Mouse (Mus musculus): ENCODE measurements around the gene Git1. TPM values are rescaled to one million over a fixed set of nuclear protein-coding genes. Genes with fewer than 3 reads are reported as not detected.

Git1 gene
- polyA plus RNA-seq, 1 experiment from 2014 or later: 12.2 TPM

DNA sequence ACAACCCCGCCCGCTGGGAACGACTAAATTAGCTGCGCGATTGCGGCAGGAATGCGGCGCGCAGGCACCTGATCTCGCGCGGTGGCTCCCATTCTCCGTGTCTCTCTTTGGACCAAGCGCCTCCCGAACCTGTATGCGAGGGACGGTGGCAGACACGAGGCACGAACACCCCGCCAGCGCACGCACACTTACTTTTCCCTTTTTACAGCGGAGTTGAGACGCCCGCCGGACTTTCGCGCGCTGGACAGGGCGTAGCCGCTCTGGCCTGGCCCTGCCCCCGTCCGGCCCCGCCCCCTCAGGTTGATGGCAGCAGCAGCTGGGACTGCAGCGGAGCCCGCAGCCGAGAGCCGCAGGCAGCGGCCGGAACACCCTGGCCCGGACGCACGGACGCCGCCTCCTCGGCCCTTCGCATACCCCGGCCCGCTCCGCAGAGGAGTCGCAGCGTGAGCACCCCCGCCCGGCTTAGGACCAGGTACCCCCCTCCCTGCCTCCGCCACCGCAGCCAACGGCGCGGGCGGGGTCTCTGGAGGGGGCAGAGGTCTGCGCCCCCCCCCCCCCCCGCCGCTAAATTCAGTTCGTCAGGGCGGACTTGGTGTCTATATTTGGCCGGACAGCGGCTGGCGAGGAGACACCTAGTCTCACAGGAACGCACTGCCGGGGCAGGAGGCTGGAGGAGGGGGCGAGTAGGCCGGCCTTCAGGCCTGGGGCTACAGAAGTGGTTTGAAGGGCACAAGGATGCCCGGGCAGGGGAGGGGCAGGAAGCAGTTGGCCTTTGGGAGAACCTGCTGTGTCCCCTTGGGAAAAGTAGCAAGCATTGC, 30.9 kb upstream of the Git1 start, which contains the start of gene Coro6:
TSS of gene Coro6 (plus strand) at position 129 of the 818 bp plus-strand sequence.
- peaks cover 39% of the 10 kb centered on the region for H3K27me3 ChIP-seq (replicated peaks; ENCODE audit: control insufficient read depth, insufficient read depth, low read length)
- peak within 1 kb of the TSS; percentile 67 for H3K9ac ChIP-seq (ENCODE audit: low read depth, low read length)
- WGBS: under 1% methylated on average over 66 of the region's 73 CpGs
- no peaks in the 10 kb centered on the region for H3K36me3 ChIP-seq (ENCODE audit: control insufficient read depth, insufficient read depth, low read length)
- H3K27ac ChIP-seq (ENCODE audit: low read length): no peak within 1 kb of the TSS
- peak within 1 kb of the TSS; percentile 58 for H3K4me3 ChIP-seq (ENCODE audit: low read length)
- H3K9me3 ChIP-seq (ENCODE audit: control insufficient read depth, low read length): no peaks in the 10 kb centered on the region
- peak; percentile 80 for ATAC-seq
- H3K4me2 ChIP-seq (ENCODE audit: low read depth, low read length): peak within 1 kb of the TSS; percentile 100
- H3K4me1 ChIP-seq (ENCODE audit: control insufficient read depth, insufficient read depth, low read length): peaks cover 7% of the 10 kb centered on the region; the same call in 1 of the 2 replicates

DNA sequence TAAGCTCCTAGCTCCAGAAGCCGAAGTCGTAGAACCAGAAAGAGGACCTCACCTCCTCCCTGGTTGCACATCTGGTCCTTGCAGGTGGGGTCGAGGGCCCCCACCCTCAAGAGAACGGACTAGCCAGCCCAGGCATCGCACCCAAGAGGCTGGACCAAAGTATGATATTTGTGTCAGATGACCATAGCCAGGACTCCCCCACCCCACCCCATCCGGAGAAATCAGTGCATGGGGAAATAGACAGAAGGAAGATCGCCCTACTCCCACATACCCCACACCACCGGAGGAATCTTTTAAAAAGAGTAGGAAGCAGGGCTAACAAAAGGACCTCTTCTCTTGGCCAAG, 30.3 kb upstream of the Git1 start:
- peaks cover 43% of the 10 kb centered on the region for H3K27me3 ChIP-seq (replicated peaks; ENCODE audit: control insufficient read depth, insufficient read depth, low read length)
- 38% methylated on average over 8 of the region's 8 CpGs for WGBS

DNA sequence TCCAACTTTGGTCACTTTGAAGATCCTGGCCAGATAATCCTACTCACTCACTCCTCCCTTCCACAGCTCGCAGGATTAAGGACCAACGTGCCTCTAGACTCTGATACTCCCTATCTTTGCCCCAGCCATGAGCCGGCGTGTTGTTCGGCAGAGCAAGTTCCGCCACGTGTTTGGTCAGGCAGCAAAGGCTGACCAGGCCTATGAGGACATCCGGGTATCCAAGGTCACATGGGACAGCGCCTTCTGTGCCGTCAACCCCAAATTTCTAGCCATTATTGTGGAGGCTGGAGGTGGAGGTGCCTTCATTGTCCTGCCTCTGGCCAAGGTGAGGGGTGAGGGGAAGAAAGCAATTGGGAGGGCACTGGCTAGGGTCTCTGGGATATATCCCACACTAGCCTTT, 29.6 kb upstream of the Git1 start:
- H3K9ac ChIP-seq (ENCODE audit: low read depth, low read length): no peak overlapping the region
- no peak overlapping the region for H3K4me3 ChIP-seq (ENCODE audit: low read length)
- WGBS: 68% methylated on average over 10 of the region's 10 CpGs
- peaks cover 9% of the 10 kb centered on the region for H3K4me1 ChIP-seq (ENCODE audit: control insufficient read depth, insufficient read depth, low read length)
- no peaks in the 10 kb centered on the region for H3K36me3 ChIP-seq (ENCODE audit: control insufficient read depth, insufficient read depth, low read length)
- no peak overlapping the region for H3K4me2 ChIP-seq (ENCODE audit: low read depth, low read length)
- H3K27me3 ChIP-seq (replicated peaks; ENCODE audit: control insufficient read depth, insufficient read depth, low read length): peaks cover 47% of the 10 kb centered on the region
- no peak for ATAC-seq
- H3K27ac ChIP-seq (ENCODE audit: low read length): no peak overlapping the region
- H3K9me3 ChIP-seq (ENCODE audit: control insufficient read depth, low read length): no peaks in the 10 kb centered on the region

More for the DNA sequence above, 30.3 kb upstream of the Git1 start:
- Histone ChIP-seq H3K9ac (ENCODE audit: low read depth, low read length) (peak overlapping the region; percentile 67), H3K4me1 (ENCODE audit: control insufficient read depth, insufficient read depth, low read length) (peaks cover 9% of the 10 kb centered on the region), H3K27ac (ENCODE audit: low read length) (no peak overlapping the region), H3K4me2 (ENCODE audit: low read depth, low read length) (peak overlapping the region; percentile 100), H3K4me3 (ENCODE audit: low read length) (peak overlapping the region; percentile 58), H3K9me3 (ENCODE audit: control insufficient read depth, low read length) (no peaks in the 10 kb centered on the region), H3K36me3 (ENCODE audit: control insufficient read depth, insufficient read depth, low read length) (no peaks in the 10 kb centered on the region)
- no peak for ATAC-seq

GRCm38 (mm10) chr11:77464684-77465083, 28.7 kb upstream of the Git1 start:
- Histone ChIP-seq H3K4me1 (ENCODE audit: control insufficient read depth, insufficient read depth, low read length) (peaks cover 9% of the 10 kb centered on the region), H3K9ac (ENCODE audit: low read depth, low read length) (no peak overlapping the region), H3K4me2 (ENCODE audit: low read depth, low read length) (no peak overlapping the region), H3K36me3 (ENCODE audit: control insufficient read depth, insufficient read depth, low read length) (no peaks in the 10 kb centered on the region), H3K9me3 (ENCODE audit: control insufficient read depth, low read length) (no peaks in the 10 kb centered on the region), H3K27ac (ENCODE audit: low read length) (no peak overlapping the region), H3K4me3 (ENCODE audit: low read length) (no peak overlapping the region), H3K27me3 (replicated peaks; ENCODE audit: control insufficient read depth, insufficient read depth, low read length) (peaks cover 47% of the 10 kb centered on the region)
- WGBS: 61% methylated on average over 4 of the region's 4 CpGs
- ATAC-seq: no peak

GRCm38 (mm10) chr11:77465111-77465510, 28.3 kb upstream of the Git1 start:
- H3K9me3 ChIP-seq (ENCODE audit: control insufficient read depth, low read length): no peaks in the 10 kb centered on the region
- no peaks in the 10 kb centered on the region for H3K36me3 ChIP-seq (ENCODE audit: control insufficient read depth, insufficient read depth, low read length)
- ATAC-seq: no peak
- peaks cover 9% of the 10 kb centered on the region for H3K4me1 ChIP-seq (ENCODE audit: control insufficient read depth, insufficient read depth, low read length)
- no peak overlapping the region for H3K4me2 ChIP-seq (ENCODE audit: low read depth, low read length)
- no peak overlapping the region for H3K9ac ChIP-seq (ENCODE audit: low read depth, low read length)
- 65% methylated on average over 3 of the region's 3 CpGs for WGBS
- no peak overlapping the region for H3K4me3 ChIP-seq (ENCODE audit: low read length)
- no peak overlapping the region for H3K27ac ChIP-seq (ENCODE audit: low read length)
- H3K27me3 ChIP-seq (replicated peaks; ENCODE audit: control insufficient read depth, insufficient read depth, low read length): peaks cover 47% of the 10 kb centered on the region

GRCm38 (mm10) chr11:77466544-77466943, 26.8 kb upstream of the Git1 start:
- Histone ChIP-seq H3K9ac (ENCODE audit: low read depth, low read length) (no peak overlapping the region), H3K4me2 (ENCODE audit: low read depth, low read length) (no peak overlapping the region), H3K27me3 (replicated peaks; ENCODE audit: control insufficient read depth, insufficient read depth, low read length) (peaks cover 47% of the 10 kb centered on the region), H3K4me1 (ENCODE audit: control insufficient read depth, insufficient read depth, low read length) (peaks cover 9% of the 10 kb centered on the region), H3K27ac (ENCODE audit: low read length) (no peak overlapping the region), H3K9me3 (ENCODE audit: control insufficient read depth, low read length) (no peaks in the 10 kb centered on the region), H3K36me3 (ENCODE audit: control insufficient read depth, insufficient read depth, low read length) (no peaks in the 10 kb centered on the region), H3K4me3 (ENCODE audit: low read length) (no peak overlapping the region)
- WGBS: 34% methylated on average over 9 of the region's 9 CpGs
- no peak for ATAC-seq

DNA sequence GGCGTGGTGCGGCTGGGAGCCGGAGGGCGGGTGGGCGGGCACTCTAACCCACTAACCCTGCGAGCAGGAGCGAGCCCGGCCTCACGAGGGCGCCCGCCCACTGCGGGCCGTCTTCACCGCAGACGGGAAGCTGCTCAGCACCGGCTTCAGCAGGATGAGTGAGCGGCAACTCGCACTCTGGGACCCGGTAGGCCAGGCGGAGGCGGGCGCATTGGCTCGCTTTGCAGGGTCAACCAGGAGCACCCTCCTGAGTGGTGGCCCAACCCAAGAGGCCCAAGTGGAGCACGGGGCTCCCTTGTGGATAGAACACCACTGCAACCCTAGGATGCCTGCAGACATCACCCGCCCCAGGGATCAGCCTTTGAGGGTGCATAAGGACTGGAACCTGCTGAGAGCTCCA, 26.2 kb upstream of the Git1 start:
- H3K27me3 ChIP-seq (replicated peaks; ENCODE audit: control insufficient read depth, insufficient read depth, low read length): peaks cover 44% of the 10 kb centered on the region
- 3% methylated on average over 25 of the region's 25 CpGs for WGBS

GRCm38 (mm10) chr11:77467784-77468183, 25.6 kb upstream of the Git1 start:
- peak; percentile 24; the same call in 1 of the 2 replicates for ATAC-seq
- H3K9ac ChIP-seq (ENCODE audit: low read depth, low read length): no peak overlapping the region
- WGBS: 18% methylated on average over 20 of the region's 20 CpGs

More for the DNA sequence above, 26.2 kb upstream of the Git1 start:
- no peak overlapping the region for H3K27ac ChIP-seq (ENCODE audit: low read length)
- peaks cover 9% of the 10 kb centered on the region for H3K4me1 ChIP-seq (ENCODE audit: control insufficient read depth, insufficient read depth, low read length)
- H3K4me2 ChIP-seq (ENCODE audit: low read depth, low read length): peak overlapping the region; percentile 41
- H3K36me3 ChIP-seq (ENCODE audit: control insufficient read depth, insufficient read depth, low read length): no peaks in the 10 kb centered on the region; the same call in 1 of the 2 replicates
- ATAC-seq: peak; percentile 71
- H3K9ac ChIP-seq (ENCODE audit: low read depth, low read length): no peak overlapping the region
- H3K9me3 ChIP-seq (ENCODE audit: control insufficient read depth, low read length): no peaks in the 10 kb centered on the region
- H3K4me3 ChIP-seq (ENCODE audit: low read length): peak overlapping the region; percentile 21; the same call in 1 of the 2 replicates

DNA sequence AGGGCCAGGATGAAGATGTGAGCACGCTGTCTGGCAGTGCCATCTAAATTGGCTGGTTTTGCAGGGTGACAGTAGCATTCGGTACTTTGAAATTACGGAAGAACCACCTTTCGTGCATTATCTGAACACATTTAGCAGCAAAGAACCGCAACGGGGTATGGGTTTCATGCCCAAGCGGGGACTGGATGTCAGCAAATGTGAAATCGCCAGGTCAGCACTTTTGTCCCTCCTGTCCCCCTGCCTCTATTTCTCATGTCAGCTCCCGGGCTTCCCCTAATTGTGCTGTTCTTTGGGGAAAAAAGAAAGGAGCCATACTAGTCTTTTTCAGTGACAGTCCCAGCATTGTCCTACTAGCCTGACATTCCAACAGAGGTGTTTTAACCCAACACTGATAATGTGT, 25.0 kb upstream of the Git1 start:
- Histone ChIP-seq H3K9me3 (ENCODE audit: control insufficient read depth, low read length) (no peaks in the 10 kb centered on the region), H3K36me3 (ENCODE audit: control insufficient read depth, insufficient read depth, low read length) (no peaks in the 10 kb centered on the region; the same call in 1 of the 2 replicates), H3K27me3 (replicated peaks; ENCODE audit: control insufficient read depth, insufficient read depth, low read length) (peaks cover 37% of the 10 kb centered on the region), H3K27ac (ENCODE audit: low read length) (no peak overlapping the region), H3K4me3 (ENCODE audit: low read length) (no peak overlapping the region), H3K9ac (ENCODE audit: low read depth, low read length) (no peak overlapping the region), H3K4me2 (ENCODE audit: low read depth, low read length) (no peak overlapping the region), H3K4me1 (ENCODE audit: control insufficient read depth, insufficient read depth, low read length) (peaks cover 5% of the 10 kb centered on the region)
- 87% methylated on average over 9 of the region's 9 CpGs for WGBS
- no peak for ATAC-seq

More at GRCm38 (mm10) chr11:77467784-77468183, 25.6 kb upstream of the Git1 start:
- Histone ChIP-seq H3K4me1 (ENCODE audit: control insufficient read depth, insufficient read depth, low read length) (peaks cover 7% of the 10 kb centered on the region), H3K9me3 (ENCODE audit: control insufficient read depth, low read length) (no peaks in the 10 kb centered on the region), H3K36me3 (ENCODE audit: control insufficient read depth, insufficient read depth, low read length) (no peaks in the 10 kb centered on the region; the same call in 1 of the 2 replicates), H3K4me2 (ENCODE audit: low read depth, low read length) (peak overlapping the region; percentile 41), H3K4me3 (ENCODE audit: low read length) (peak overlapping the region; percentile 15; the same call in 1 of the 2 replicates), H3K27me3 (replicated peaks; ENCODE audit: control insufficient read depth, insufficient read depth, low read length) (peaks cover 41% of the 10 kb centered on the region), H3K27ac (ENCODE audit: low read length) (no peak overlapping the region)

All from intestine, embryonic 16.5 days (tissue).